Mouse (Mus musculus) heart, embryonic 13.5 days (tissue): ENCODE measurements at regions not wholly inside any gene's neighbourhood (a gene's known extent, or its start where the extent isn't known, plus 50 kb on each side); places are given as distances from the start of the nearest gene placed in this dataset.
"Not testable (repeated sequence)": the region's sequence is repeated elsewhere in the genome, so short reads cannot be mapped to it uniquely, and the experiment has no call there.

Experiments
- ATAC-seq: fragments of 200-750 bp; cut with Nextera tagmentation; 2 replicates; pipeline ENCODE4 v1.8.0; 2017; ENCODE audit warnings: moderate TSS enrichment; ENCODE audit not compliant: insufficient number of reproducible peaks, low FRiP score, low TSS enrichment; ENCODE audit errors: extremely low read depth
- H3K27ac ChIP-seq: fragments of 300-500 bp; sonication (generic); replicated peaks from 2 replicates; pipeline ENCODE4 v1.5.1; 2015; ENCODE audit warnings: moderate library complexity, mild to moderate bottlenecking, inconsistent platforms
- H3K27me3 ChIP-seq: fragments of 300-500 bp; sonication (generic); replicated peaks from 2 replicates; pipeline ENCODE4 v1.6.1; 2015; ENCODE audit warnings: mild to moderate bottlenecking, inconsistent platforms
- H3K36me3 ChIP-seq: fragments of 300-500 bp; sonication (generic); 2 replicates; pipeline ENCODE4 v1.6.1; 2015; ENCODE audit warnings: mild to moderate bottlenecking, inconsistent platforms
- H3K4me1 ChIP-seq: fragments of 300-500 bp; sonication (generic); 2 replicates; pipeline ENCODE4 v1.6.1; 2015; ENCODE audit warnings: inconsistent platforms
- H3K4me2 ChIP-seq: fragments of 300-500 bp; sonication (generic); 2 replicates; pipeline ENCODE4 v1.6.1; 2015; ENCODE audit warnings: inconsistent platforms, mild to moderate bottlenecking, moderate library complexity
- H3K4me3 ChIP-seq: fragments of 300-500 bp; sonication (generic); 2 replicates; pipeline ENCODE4 v1.5.1; 2015; ENCODE audit warnings: moderate library complexity, mild to moderate bottlenecking, inconsistent platforms
- H3K9ac ChIP-seq: fragments of 300-500 bp; sonication (generic); 2 replicates; pipeline ENCODE4 v1.6.1; 2015; ENCODE audit warnings: inconsistent platforms, mild to moderate bottlenecking, moderate library complexity
- H3K9me3 ChIP-seq: fragments of 300-500 bp; sonication (generic); 2 replicates; pipeline ENCODE4 v1.6.1; 2016; ENCODE audit warnings: inconsistent platforms
- WGBS: fragments of 180-500 bp; shearing (Covaris S2); methylation state at CpG from one replicate; pipeline ENCODE4 v1.1.7; 2015; ENCODE audit warnings: mixed read lengths; 5-methylcytosine and 5-hydroxymethylcytosine counted together

DNA sequence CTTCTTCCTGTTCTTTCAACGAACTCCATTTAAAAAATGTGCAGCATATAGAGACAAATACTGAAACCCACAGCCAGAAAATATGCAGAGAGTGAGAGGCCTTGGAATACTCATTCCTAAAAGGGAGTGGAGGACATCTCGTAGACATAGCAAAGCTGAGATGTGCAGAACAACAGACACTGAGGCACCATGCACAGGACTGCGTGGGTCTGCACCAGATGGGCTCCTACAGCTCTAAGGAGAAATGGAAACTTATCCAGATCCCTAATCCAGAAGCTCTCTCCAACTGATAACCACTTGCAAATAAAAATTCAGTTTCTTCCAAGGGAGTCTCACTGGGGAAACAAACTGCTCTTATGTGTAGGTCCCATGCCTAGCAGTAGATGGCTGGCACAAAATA lies 101.6 kb downstream of the Slc25a24 start:
- no peaks in the 10 kb centered on the region for H3K4me1 ChIP-seq
- no peak overlapping the region for H3K4me2 ChIP-seq
- no peaks in the 10 kb centered on the region for H3K36me3 ChIP-seq
- H3K9me3 ChIP-seq: no peaks in the 10 kb centered on the region
- no peak overlapping the region for H3K4me3 ChIP-seq
- no peak overlapping the region for H3K9ac ChIP-seq
- H3K27me3 ChIP-seq: no peaks in the 10 kb centered on the region
- 62% methylated on average over 3 of the region's 3 CpGs for WGBS
- H3K27ac ChIP-seq: no peak overlapping the region
- no peak for ATAC-seq

DNA sequence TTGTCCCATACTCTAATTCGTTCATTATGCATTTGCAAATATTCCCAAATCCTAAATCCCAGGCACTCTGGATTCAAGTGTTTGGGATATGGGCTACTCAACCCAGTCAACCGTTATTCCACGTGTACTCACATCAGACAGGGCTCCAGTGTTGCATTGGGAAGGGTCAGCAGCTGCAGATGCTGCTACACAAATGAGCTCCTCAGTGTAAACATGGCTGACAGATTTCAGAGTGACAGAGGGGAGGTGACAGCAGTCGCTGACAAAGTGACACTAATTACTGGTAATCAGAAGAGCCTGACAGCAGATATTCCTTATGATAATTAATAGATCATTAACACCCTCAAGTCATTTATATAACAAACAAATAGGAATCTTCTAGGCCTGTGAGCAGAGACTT lies 106.2 kb upstream of the Vav3 start:
- Histone ChIP-seq H3K4me2 (no peak overlapping the region), H3K9me3 (no peaks in the 10 kb centered on the region; the same call in 1 of the 2 replicates), H3K36me3 (no peaks in the 10 kb centered on the region), H3K27me3 (no peaks in the 10 kb centered on the region), H3K9ac (no peak overlapping the region), H3K4me1 (no peaks in the 10 kb centered on the region), H3K4me3 (no peak overlapping the region), H3K27ac (no peak overlapping the region)
- ATAC-seq: no peak
- WGBS: 67% methylated on average over 4 of the region's 4 CpGs

- H3K36me3 ChIP-seq: no peaks in the 10 kb centered on the region
- no peak overlapping the region for H3K4me3 ChIP-seq
- no peak for ATAC-seq
- 64% methylated on average over 5 of the region's 5 CpGs for WGBS
- no peak overlapping the region for H3K4me2 ChIP-seq
- no peaks in the 10 kb centered on the region for H3K4me1 ChIP-seq
- H3K9ac ChIP-seq: no peak overlapping the region
- H3K27me3 ChIP-seq: no peaks in the 10 kb centered on the region
- no peak overlapping the region for H3K27ac ChIP-seq
- no peaks in the 10 kb centered on the region for H3K9me3 ChIP-seq
Observed at GRCm38 (mm10) chr3:109236918-109237317, 103.5 kb upstream of the Vav3 start.

GRCm38 (mm10) chr3:109243491-109243890 lies 97.0 kb upstream of the Vav3 start:
- H3K4me1 ChIP-seq: no peaks in the 10 kb centered on the region
- H3K27me3 ChIP-seq: no peaks in the 10 kb centered on the region
- no peak overlapping the region for H3K4me2 ChIP-seq
- H3K36me3 ChIP-seq: no peaks in the 10 kb centered on the region
- no peak overlapping the region for H3K27ac ChIP-seq
- WGBS: 91% methylated on average over 1 of the region's 1 CpGs
- H3K9ac ChIP-seq: no peak overlapping the region
- ATAC-seq: no peak
- peaks cover 9% of the 10 kb centered on the region; the same call in 1 of the 2 replicates for H3K9me3 ChIP-seq
- H3K4me3 ChIP-seq: no peak overlapping the region

DNA sequence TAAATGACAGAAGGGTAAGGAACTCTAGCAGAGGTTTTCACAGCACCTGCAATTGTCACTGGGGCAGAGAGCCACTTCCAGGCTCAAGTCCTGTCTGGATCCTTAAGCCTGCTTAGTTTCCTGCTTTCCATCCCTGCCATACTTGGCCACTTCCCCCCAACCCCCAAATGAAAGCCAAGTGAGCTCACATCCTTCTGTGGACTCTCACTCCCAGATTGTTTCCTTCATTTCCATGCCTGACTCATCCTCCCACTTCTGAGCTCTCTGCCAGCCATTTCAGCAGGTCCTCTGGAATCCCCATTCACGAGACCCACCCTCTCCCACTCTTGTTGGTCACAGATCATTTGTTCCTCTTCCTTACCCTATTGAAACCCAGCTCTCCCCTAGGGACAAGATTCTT lies 91.7 kb upstream of the Vav3 start:
- Histone ChIP-seq H3K9ac (no peak overlapping the region), H3K36me3 (no peaks in the 10 kb centered on the region), H3K27me3 (no peaks in the 10 kb centered on the region), H3K9me3 (peaks cover 9% of the 10 kb centered on the region; the same call in 1 of the 2 replicates), H3K27ac (no peak overlapping the region), H3K4me1 (peaks cover 20% of the 10 kb centered on the region), H3K4me3 (no peak overlapping the region), H3K4me2 (no peak overlapping the region)
- ATAC-seq: no peak
- 55% methylated on average over 1 of the region's 1 CpGs for WGBS

- Histone ChIP-seq H3K4me2 (no peak overlapping the region), H3K27me3 (no peaks in the 10 kb centered on the region), H3K27ac (no peak overlapping the region), H3K4me1 (peaks cover 25% of the 10 kb centered on the region), H3K9ac (no peak overlapping the region), H3K36me3 (no peaks in the 10 kb centered on the region), H3K9me3 (peaks cover 6% of the 10 kb centered on the region; the same call in 1 of the 2 replicates), H3K4me3 (no peak overlapping the region)
- 84% methylated on average over 1 of the region's 1 CpGs for WGBS
- ATAC-seq: no peak
Observed at GRCm38 (mm10) chr3:109249359-109249758, 91.1 kb upstream of the Vav3 start.

DNA sequence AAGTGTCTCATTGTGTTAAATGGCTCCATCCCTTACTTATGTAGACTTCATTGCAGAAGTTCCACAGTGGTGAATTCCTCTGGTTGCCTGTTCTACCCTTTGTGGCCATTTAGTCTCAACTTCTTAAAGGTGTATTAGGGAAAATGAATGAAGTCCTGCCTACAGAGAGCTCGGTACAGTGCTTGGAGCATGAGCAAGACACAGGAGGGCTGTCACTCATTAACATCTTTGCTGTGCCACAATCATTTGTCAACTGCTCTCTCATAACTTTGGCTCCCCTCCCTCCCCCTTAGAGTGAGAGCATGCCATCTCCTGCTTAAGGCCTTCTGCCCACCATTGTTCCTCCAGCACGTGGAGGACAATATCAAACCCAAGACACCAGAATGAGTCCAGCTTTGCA lies 90.5 kb upstream of the Vav3 start:
- no peaks in the 10 kb centered on the region for H3K27me3 ChIP-seq
- WGBS: 71% methylated on average over 2 of the region's 2 CpGs
- no peak overlapping the region for H3K4me3 ChIP-seq
- no peak overlapping the region for H3K4me2 ChIP-seq
- no peak overlapping the region for H3K9ac ChIP-seq
- H3K36me3 ChIP-seq: no peaks in the 10 kb centered on the region
- peaks cover 31% of the 10 kb centered on the region for H3K4me1 ChIP-seq
- peaks cover under 1% of the 10 kb centered on the region; the same call in 1 of the 2 replicates for H3K9me3 ChIP-seq
- ATAC-seq: no peak
- no peak overlapping the region for H3K27ac ChIP-seq

GRCm38 (mm10) chr3:109251716-109252115 lies 88.7 kb upstream of the Vav3 start:
- ATAC-seq: peak; percentile 64; the same call in 1 of the 2 replicates

GRCm38 (mm10) chr3:109254001-109254630 lies 86.3 kb upstream of the Vav3 start:
- no peak for ATAC-seq
- H3K36me3 ChIP-seq: no peaks in the 10 kb centered on the region
- no peak overlapping the region for H3K4me2 ChIP-seq
- no peaks in the 10 kb centered on the region for H3K9me3 ChIP-seq
- 70% methylated on average over 9 of the region's 9 CpGs for WGBS
- peaks cover 53% of the 10 kb centered on the region for H3K4me1 ChIP-seq
- H3K27ac ChIP-seq: peak overlapping the region; percentile 59; the same call in 1 of the 2 replicates
- no peak overlapping the region for H3K9ac ChIP-seq
- no peak overlapping the region for H3K4me3 ChIP-seq
- H3K27me3 ChIP-seq: no peaks in the 10 kb centered on the region

More at GRCm38 (mm10) chr3:109251716-109252115, 88.7 kb upstream of the Vav3 start:
- H3K27me3 ChIP-seq: no peaks in the 10 kb centered on the region
- no peak overlapping the region for H3K4me2 ChIP-seq
- peaks cover 49% of the 10 kb centered on the region for H3K4me1 ChIP-seq
- no peak overlapping the region for H3K4me3 ChIP-seq
- H3K27ac ChIP-seq: peak overlapping the region; percentile 41; the same call in 1 of the 2 replicates
- H3K36me3 ChIP-seq: no peaks in the 10 kb centered on the region
- H3K9ac ChIP-seq: no peak overlapping the region
- H3K9me3 ChIP-seq: no peaks in the 10 kb centered on the region
- WGBS: 20% methylated on average over 1 of the region's 1 CpGs

DNA sequence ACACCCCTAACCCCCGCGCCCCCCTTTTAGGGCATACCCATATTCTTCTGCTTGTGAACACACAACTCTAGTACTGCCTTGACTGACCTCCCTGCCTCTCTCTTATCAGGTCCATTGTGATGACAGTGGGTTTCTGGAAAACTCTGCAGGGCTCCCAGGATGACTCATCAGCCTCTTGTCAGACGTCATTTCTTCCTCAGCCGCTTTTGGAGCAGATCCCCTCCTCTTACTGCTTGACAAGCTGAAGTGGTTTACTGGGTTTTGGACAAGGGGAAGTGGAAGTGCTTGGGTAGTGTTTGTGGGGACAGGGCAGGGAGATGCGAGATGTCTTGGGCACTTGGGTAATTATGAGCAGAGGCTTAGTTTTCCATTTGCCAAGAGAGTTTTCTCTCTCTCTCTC lies 85.5 kb upstream of the Vav3 start:
- peak; percentile 70 for ATAC-seq
- H3K9ac ChIP-seq: no peak overlapping the region
- peak overlapping the region; percentile 27; the same call in 1 of the 2 replicates for H3K4me2 ChIP-seq
- no peaks in the 10 kb centered on the region for H3K9me3 ChIP-seq
- 32% methylated on average over 5 of the region's 5 CpGs for WGBS
- peaks cover 53% of the 10 kb centered on the region for H3K4me1 ChIP-seq
- no peaks in the 10 kb centered on the region for H3K27me3 ChIP-seq
- H3K27ac ChIP-seq: peak overlapping the region; percentile 59
- H3K4me3 ChIP-seq: no peak overlapping the region
- no peaks in the 10 kb centered on the region for H3K36me3 ChIP-seq

- no peak overlapping the region for H3K4me3 ChIP-seq
- H3K9ac ChIP-seq: no peak overlapping the region
- H3K4me1 ChIP-seq: peaks cover 47% of the 10 kb centered on the region
- ATAC-seq: no peak
- H3K27ac ChIP-seq: no peak overlapping the region
- H3K36me3 ChIP-seq: no peaks in the 10 kb centered on the region
- H3K4me2 ChIP-seq: no peak overlapping the region
- H3K9me3 ChIP-seq: no peaks in the 10 kb centered on the region
- H3K27me3 ChIP-seq: no peaks in the 10 kb centered on the region
- 33% methylated on average over 5 of the region's 5 CpGs for WGBS
Observed at GRCm38 (mm10) chr3:109256723-109257122, 83.7 kb upstream of the Vav3 start.

DNA sequence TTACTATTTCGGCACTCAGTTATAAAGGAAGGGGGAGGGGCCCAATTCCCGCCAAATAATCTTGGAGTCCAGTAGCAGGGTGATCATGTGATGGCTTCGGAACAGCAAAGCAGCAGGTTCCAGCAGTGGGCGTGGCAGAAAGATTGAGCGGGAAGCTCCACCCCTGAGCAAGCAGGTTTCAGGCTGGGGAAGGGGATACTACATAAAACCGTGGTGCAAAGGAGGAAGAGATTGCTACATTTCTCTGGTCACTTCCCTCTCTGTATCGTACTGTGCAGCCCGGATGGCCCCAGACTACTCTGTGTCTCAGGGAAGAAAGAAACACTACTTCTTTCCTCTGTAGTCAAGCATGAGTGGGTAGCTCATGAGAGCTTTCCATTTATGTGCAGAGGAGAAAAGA lies 73.5 kb upstream of the Vav3 start:
- not testable (repeated sequence) for H3K36me3 ChIP-seq, H3K9ac ChIP-seq, H3K27ac ChIP-seq, H3K9me3 ChIP-seq, H3K4me2 ChIP-seq, H3K27me3 ChIP-seq, H3K4me3 ChIP-seq, H3K4me1 ChIP-seq, ATAC-seq
- 65% methylated on average over 8 of the region's 8 CpGs for WGBS
